Mouse (Mus musculus) liver, embryonic 14.5 days (tissue): Measurements from ENCODE around the gene Robo1.

ENCODE experiments used
- CTCF ChIP-seq: IDR thresholded peaks from 2 replicates; pipeline ENCODE4 v1.5.1; 2016; ENCODE audit warnings: antibody characterized with exemption, low read depth, control low read depth
- EP300 ChIP-seq: IDR thresholded peaks from 2 replicates; pipeline ENCODE4 v1.6.1; 2016; ENCODE audit warnings: antibody characterized with exemption, low read depth

GRCm38 (mm10) chr16:73007434-73007833 is 699.3 kb downstream of the Robo1 start:
- TF ChIP-seq CTCF (no peak), EP300 (no peak)
